Mouse (Mus musculus): ENCODE data around the gene Mtap.

DNA sequence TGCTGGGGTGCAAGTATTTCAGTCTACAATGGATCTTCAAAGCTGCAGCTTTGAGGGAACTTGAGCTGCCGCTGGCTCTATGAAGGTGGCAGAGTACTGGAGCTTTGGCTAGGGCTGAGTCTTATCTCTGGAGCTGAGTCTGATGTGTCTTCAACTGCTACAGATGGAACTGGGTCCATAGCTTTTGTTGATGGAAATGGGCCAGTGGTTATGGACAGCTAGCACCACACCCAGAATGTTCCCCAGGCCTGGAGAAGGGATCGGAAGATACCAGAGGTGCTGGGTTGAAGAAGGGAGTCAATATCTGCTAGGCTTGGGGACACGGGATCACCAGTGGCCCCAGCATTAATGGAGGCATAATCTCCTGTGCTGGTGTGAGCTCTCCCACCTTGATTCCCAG, 45.6 kb downstream of the Mtap start:
- TF ChIP-seq POLR2A (IDR thresholded peaks at IDR 0.05; ENCODE audit: borderline replicate concordance, control insufficient read depth, low read depth, low read length) (no peak), CTCF (IDR thresholded peaks at IDR 0.05; ENCODE audit: control insufficient read depth, insufficient read depth, low read length) (no peak)
